Mouse (Mus musculus) skeletal muscle tissue, adult 2 months (tissue): ENCODE results near the gene Medag.

ENCODE experiments used
- DNase-seq: peaks from one replicate; pipeline ENCODE4 v3.0.0-alpha.2; 2012; ENCODE audit warnings: low read depth, low spot score

The Medag gene

GRCm38 (mm10) chr5:149411509-149412193 lies at the start of gene Medag:
Gene Medag, plus strand, starts transcription at chr5:149411749.
- peak; percentile 91 for DNase-seq

GRCm38 (mm10) chr5:149362626-149363025 lies 48.9 kb upstream of the Medag start:
- DNase-seq: no peak

DNA sequence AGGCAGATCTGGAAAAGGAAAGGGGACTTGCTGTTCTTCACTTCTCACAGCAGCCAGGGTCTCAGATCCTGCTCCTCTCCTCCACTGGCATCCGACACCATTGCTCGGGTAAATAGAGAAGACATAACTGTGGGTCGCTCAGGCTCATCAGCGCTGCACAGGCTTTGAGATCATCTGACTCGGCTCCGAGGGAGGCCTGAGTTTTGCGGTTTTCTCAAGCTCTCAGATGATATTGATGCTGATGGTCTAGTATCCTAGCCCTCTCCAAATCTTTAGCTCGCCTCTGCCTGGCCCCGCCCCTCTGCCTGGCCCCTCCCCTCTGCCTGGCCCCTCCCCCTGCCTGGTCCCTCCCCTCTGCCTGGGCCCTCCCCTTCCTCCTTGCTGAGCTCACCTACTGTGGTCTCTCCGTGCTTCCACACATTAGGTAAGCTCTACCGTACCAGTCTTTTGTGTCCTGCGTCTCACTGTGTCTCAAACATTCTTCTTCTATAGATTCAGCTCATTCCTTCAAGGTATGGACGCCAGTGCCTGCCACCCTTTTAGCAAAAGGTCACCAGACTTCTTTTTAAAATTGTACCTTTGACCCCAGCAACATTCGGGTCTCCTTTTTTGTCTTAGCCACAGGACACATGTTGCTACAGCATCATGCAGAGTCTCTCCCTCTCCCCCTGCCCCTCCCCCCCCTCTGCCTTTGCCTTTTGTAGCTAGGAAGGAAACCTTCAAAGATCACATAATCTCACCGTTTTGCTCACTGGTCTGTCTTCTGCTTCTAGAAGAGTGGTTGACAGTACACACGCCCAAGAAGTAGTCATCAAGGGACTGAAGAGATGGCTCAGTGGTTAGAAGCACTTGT lies 47.4 kb upstream of the Medag start:
- DNase-seq: no peak

DNA sequence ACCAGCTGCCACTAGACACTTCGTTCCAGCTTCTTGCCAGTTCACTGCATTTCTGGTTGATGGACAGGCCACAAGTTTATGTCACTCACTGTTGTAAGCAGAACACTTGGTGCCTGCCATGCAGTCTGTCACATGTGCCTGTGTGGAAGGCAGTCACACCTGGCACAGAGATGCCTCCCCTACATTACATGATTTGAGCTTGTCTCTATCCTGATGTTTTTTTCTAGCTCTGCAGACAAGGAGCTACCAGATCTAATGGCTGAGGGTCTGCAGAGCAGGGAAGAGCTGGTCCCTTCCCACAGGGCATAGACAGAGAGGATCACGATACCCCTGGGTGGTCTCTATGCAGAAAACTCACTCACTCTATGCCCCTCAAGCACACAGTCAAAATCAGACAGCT lies 44.5 kb upstream of the Medag start:
- DNase-seq: no peak

GRCm38 (mm10) chr5:149367544-149368466 lies 43.7 kb upstream of the Medag start:
- DNase-seq: no peak

DNA sequence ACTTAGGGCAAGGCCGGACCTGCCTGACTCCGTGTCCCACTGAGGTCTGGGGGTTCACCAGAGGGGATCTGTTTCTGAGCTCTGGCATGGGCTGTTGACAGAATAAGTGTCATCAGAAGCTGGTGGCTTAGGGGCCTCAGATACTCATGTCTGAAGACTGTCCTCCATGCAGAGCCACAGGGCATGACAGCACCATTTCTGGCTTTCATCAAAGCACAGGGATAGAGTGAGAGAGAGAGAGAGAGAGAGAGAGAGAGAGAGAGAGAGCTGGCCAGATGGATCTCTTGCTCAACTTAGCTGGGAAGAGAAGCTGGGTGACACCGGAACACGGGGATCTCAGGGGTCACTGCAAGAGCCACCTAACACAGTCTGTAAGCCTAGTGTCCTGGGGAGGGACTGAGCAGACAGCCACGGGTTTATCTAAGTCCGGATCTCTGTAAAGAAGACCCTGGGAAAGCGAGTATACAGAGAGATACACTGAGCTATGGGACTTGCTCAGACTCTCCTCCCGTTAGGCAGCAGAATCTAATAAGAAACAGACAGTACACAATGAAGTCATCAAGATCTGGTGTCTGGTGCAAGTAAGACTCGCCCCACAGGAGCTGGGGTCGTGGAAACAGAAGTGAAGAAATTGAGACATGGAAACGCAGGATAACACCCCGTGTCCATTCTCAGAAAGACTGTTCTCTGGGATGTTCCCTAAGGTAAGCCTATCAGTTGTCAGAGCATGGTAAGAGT lies 42.8 kb upstream of the Medag start:
- no peak for DNase-seq

DNA sequence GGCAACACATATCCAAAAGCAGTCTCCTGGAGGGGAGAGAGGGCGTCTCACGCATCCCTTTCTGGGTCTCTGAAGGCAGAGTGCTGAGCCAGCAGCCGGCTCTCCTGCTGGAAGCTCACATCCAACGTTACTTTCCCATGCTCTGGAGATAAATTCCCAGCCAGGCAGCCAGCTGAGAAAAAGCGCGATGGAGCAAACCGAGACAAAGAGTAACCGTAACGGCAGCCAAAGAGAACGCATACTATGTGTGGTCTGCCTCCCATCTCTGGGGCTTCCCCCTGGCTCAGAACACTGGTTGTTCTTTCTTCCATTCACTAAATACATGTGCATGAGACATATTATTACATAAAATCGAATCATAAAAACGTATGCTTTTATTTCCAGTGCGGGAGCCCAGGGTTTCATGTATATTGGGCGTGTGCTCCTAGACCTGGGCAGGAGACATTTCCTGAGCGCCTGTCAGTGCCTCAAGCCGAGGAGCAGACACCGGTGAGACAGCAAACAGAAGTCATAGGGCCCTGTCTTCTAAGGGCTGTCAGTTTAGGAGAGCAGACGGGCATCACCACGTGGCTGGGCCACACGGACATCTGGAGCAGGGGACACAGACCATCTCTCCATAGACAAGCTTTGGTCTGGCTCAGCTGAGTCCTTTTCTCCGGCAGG lies 42.0 kb upstream of the Medag start:
- no peak for DNase-seq

- DNase-seq: no peak
Measured at GRCm38 (mm10) chr5:149372018-149372417, 39.5 kb upstream of the Medag start.

DNA sequence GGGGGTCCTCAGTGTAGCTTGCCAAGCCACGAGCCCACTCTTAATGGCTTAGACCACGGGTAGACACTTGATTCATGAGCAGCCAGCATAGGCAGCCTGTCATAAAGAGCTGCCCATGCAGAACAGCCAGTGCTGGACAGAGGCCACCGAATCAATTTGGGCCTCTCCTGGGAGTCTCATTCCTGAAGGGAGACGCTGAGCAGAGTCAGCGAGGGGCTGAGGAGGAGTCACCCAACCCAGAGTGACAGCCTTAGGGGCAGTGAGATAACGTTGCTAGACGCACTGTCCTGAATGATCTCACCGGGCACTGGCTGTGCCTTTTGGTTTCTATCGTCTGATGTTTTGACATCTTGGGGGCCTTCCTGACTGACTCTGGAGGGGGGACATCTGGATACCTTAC lies 38.3 kb upstream of the Medag start:
- no peak for DNase-seq

- DNase-seq: no peak
Measured at GRCm38 (mm10) chr5:149374026-149374425, 37.5 kb upstream of the Medag start.

GRCm38 (mm10) chr5:149375074-149375888 lies 36.3 kb upstream of the Medag start:
- no peak for DNase-seq

DNA sequence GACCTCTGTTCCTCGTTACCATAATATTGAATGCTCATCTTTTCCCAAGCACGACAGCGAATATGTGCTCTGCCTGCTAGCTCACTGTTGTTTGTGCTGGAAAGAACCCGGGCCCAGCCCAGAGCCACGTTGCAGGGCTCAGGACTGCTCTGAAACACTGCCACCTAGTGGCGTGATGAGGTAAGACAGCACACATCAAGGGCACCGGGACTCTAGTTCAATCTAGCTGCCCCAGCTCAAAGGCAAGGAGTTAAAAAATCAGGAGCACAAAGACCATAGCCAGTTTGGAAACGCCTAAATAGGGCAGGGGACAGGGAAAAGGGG lies 35.7 kb upstream of the Medag start:
- DNase-seq: peak; percentile 84

- no peak for DNase-seq
Measured at GRCm38 (mm10) chr5:149376367-149376766, 35.2 kb upstream of the Medag start.

DNA sequence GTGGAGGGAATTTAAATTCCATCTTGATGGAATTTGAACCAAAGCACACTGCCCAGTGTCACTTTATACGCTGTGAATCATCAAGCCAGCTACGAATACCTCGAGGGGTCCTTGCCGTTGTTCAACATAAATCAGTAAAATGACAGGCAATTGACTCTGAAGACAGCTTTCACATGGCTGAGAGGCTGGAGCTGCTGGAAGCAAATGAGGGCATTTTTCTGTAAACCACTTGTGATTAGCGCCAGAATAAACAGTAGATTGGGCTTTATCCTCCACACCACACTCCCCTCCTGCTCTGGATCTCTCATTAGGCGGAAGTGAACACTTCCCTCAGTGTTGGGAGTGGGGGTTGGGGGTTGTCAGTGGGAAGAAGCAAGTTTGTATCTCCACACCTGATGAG lies 34.3 kb upstream of the Medag start:
- DNase-seq: no peak

GRCm38 (mm10) chr5:149378566-149378965 lies 33.0 kb upstream of the Medag start:
- DNase-seq: no peak

GRCm38 (mm10) chr5:149379131-149379784 lies 32.3 kb upstream of the Medag start:
- peak; percentile 48 for DNase-seq

- no peak for DNase-seq
Measured at GRCm38 (mm10) chr5:149379861-149380260, 31.7 kb upstream of the Medag start.

DNA sequence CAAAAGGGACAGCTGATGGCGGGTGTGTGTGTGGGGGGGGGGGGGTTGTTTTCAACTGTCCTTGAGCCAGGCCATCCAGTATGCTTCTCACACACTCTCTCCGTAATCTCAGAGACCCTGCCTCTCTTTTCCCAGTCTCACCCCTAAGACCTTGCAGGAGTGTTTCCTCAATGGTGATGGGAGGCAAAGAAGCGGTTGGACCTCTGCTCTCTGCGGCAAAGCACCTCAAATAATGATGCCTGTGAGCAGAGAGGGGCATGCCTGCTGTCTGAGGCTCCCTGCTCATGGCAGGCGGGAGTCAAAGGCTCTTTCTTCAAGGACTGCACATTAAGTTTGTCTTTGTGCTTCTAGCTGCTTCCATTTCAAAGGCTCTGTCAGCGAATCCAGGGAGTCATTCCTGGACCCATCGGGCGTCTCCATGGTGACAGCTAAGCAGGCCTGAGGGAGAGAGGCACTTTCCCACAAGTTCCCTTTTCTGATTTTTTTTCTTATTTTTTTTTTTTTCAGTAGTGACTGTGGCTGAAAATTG lies 31.1 kb upstream of the Medag start:
- no peak for DNase-seq

GRCm38 (mm10) chr5:149381948-149382347 lies 29.6 kb upstream of the Medag start:
- DNase-seq: peak; percentile 71
